Mouse (Mus musculus): ENCODE measurements around the gene Ccdc15.

GRCm38 (mm10) chr9:37266622-37267021 is 81.6 kb downstream of the Ccdc15 start:
- TF ChIP-seq POLR2A (IDR thresholded peaks at IDR 0.05; ENCODE audit: borderline replicate concordance, control insufficient read depth, low read depth, low read length) (no peak), CTCF (IDR thresholded peaks at IDR 0.05; ENCODE audit: control insufficient read depth, insufficient read depth, low read length) (no peak)
